Mouse (Mus musculus) embryo, embryonic 11 days (tissue): ENCODE data around the gene Lhfpl1.
A peak's percentile ranks its signal among the peaks of the same experiment; 100 is the strongest.
"Not testable (repeated sequence)": the region's sequence is repeated elsewhere in the genome, so short reads cannot be mapped to it uniquely, and the experiment has no call there.

ENCODE experiments used
- DNase-seq: peaks from one replicate; pipeline ENCODE4 v3.0.0-alpha.2; 2015

Lhfpl1 gene

DNA sequence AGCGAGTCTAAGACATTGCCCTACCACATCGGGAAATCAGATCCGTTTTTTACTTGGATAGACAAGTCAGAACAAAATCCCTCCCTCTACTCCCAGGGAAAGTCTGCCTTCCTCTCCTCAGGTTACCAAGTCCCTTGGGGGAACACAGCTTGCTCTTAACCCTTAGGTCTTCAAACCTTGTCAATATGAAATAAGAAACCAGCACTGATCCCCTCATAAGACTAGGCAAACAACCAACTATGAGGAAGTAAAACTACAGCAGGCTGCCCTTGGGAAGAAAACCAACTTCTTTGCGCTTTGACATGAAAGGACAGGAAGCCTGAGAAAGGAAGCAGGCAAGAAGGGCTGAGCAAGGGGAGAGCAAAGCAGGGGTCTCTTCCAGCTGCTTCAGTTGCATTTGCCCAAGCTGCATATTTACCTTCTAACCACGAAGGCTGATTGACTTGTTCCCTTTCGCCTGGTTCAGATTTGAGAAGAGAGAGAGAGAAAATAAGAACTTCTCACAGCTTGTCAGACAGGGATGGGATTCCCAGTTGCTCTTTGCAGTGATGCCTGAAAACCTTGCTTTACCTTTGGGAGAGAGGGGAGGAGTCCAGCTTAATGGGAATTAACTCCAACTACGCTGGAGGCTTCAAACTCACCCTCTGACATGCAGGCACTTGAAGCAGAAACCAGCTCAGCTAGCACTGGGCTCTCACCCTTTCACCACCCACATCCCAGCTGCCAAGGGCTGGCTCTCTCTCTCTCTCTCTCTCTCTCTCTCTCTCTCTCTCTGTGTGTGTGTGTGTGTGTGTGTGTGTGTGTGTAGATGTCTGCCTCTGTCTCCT is at the start of gene Lhfpl1:
Lhfpl1 (minus strand) TSS at position 713 of the 827 bp plus-strand sequence.
- peak; percentile 58 for DNase-seq

DNA sequence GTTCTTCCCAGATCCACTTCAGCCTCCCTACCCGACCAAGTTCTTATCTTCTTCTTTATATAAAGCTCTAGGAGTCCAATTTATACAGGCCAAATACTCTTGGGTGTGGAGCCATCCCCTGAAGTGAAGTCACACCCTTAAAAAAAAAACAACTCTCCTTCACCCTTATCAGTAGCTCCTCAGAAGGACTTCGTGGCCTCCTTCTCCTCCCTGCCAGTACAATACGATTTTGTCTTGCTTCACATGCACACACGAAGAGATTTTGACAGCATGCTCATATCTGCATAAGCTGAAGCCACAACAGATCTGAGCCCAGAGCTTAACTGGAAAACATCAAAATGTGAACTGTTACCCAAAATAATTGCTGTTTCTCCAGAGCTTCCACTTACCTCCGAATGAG is 22.9 kb upstream of the Lhfpl1 start:
- no peak for DNase-seq

DNA sequence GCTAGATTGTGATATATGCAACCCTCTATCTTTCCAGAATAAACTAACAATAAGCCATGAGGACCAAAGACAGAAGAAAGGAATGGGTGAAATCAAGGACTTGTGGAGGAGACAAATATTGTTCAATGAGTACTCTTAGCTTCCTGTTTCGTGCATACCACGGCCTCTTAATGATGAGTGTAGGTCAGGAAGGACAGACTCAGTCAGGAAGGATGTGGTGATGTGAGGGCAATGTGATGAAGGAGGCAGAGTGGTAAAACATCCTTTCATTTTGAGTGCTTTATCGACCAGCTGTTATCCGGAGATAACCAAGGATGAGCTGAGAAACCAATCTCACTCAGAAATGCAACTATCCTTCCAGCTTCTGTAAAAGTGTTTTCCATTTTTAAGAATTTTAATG is 13.6 kb upstream of the Lhfpl1 start:
- DNase-seq = no peak

DNA sequence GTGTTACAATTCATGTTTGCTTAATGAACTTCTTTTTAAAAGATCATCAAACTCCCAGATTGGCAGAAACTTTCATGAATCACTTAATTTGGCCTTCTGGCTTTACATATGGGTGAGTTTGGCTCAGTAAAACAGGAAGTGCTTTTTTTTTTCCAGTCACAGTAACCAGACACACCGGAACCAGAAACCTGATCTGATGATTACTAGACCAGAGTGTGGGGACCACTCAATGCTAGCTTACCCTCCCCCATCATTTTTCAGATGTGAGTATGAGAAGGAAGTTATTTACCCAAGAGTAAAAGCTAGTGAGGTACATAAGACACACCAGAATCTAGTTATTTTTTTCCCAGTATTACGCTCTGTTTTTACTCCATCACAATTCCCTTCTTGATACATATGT is 6.5 kb downstream of the Lhfpl1 start:
- no peak for DNase-seq

DNA sequence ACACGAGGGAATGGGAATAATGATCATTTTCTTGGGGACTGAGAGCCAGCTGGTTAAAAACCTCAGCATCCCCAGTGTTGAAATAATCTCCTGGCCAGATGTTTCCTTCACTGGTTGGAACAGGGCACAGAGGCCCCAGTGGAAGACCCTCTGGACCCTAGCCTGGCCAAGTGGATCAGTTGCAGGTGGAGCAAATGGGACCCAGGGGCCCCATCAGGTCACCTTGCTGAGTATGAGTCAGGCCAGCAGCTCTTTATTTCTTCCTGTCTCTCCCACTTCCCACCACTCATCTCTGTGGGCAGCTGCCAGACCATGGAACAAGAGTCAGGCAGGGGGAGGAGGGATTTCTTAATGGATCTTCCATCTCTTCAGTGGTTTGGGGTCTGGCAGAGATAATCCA is 12.7 kb downstream of the Lhfpl1 start:
- DNase-seq = peak; percentile 1

DNA sequence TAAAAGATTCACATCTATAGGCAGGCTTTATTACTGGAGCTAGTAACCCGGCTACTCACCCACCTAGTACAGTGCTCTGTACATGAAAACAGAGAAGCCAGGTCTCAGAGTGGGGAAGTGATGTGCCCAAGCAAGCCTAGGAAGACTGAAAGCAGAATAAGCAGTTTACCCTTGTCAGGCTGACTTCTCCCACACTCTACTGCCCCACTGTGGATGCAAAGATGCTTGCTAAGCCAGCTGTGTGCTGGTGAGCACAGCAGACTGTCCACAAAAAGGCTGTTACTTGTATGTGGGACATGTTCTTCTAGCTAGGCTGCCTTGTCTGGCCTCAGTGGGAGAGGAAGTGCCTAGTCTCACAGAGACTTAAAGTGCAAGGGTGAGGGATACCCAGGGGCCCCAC is 40.3 kb downstream of the Lhfpl1 start:
- peak; percentile 27 for DNase-seq

DNA sequence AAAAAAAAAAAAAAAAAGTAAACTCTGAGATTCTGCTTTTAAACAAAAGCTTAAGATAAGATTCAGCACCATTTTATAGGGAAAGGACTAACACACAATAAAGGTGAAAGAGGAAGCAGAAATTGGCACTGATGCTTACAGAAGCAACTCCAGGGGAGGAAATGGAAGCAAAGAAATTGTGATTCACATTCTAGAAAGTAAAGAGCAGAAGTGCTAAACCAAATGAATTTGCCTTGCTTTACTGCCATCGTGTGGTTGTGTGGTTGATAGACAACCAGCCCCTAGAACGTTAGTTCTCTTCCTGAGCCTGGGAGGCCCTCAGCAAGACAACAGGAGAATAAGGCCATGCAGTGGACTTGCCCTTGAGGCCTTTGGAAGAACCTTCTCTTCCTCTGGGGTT is 41.7 kb downstream of the Lhfpl1 start:
- DNase-seq = peak; percentile 60

DNA sequence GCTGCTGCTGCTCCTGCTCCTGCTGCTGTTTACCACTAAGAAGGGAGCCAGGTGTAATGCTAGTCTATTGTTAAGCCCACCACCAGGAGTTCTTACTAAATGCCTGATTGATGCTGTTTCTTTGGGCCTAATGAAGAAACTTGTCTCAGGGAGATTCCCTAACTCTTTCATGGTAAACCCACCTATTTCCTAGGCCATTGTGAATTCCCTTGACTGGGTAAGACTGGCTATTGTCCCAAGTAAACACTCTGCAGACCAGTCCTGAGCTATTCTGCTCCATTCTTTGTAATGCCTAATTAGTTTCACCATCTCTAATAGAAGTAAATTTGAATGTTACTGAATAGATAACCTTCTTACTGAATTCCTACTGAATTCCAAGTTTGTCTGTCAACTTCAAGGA is 48.7 kb downstream of the Lhfpl1 start:
- not testable (repeated sequence) for DNase-seq

DNA sequence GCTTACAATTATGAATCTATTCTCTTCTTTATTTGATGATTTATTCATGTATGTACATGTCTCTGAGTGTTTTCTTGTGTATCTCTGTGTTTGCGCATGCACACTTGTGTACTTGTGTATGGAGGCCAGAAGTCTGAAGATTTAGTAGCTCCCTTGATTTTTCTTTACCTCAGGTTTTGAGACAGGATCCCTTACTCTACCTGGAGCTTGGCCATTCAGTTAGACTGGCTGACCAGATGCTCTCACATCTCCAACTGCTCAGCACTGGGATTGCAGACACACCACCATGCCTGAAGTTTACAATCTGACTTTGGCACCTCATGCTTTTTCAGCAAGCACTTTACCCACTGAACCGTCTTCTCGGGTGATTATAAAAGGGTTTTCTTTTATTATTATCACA is 76.7 kb downstream of the Lhfpl1 start:
- DNase-seq = no peak

DNA sequence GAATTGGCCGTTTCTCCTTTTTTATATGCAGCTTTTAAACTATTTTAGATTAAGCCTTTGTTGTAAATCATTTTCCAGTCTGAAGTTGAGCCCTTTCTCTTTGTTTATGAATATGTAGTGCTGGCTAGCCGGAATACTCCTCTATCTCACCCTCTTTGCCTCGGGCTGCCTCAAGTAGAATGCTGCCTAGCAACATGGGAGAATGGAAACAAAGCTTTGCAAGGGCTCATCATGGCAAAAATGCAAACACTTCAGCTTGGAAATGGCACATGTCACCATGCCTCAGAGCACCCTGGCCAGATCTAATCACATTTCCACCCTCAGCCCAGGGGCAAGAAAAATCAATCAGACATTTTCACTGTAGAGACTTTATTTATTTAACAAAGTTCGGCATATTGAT is 77.1 kb downstream of the Lhfpl1 start:
- peak; percentile 25 for DNase-seq

DNA sequence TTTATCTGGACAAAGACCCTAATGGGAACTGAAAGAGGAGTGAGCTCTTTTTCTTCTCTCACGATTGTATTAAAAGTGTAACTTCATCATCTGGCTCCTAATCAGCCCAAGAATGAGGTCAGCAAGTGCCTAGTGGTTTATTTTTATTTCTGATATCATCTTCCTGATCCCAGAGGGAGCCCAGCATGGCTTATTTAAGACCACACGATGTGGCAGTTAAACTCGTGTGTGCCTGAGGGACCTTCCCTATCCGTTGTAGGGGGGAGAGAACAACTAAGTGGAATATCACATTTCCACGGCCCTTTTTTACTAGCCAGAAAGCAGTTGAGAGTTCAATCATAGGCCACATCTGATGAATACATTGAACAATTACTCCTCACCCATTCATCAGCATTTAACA is 87.1 kb downstream of the Lhfpl1 start:
- DNase-seq = peak; percentile 14
